Mouse (Mus musculus): ENCODE data around the gene Cacng3. TPM values are rescaled to one million over a fixed set of nuclear protein-coding genes. Genes with fewer than 3 reads are reported as not detected.

Cacng3 gene
- total and polyA plus RNA-seq, 3 experiments = not detected

DNA sequence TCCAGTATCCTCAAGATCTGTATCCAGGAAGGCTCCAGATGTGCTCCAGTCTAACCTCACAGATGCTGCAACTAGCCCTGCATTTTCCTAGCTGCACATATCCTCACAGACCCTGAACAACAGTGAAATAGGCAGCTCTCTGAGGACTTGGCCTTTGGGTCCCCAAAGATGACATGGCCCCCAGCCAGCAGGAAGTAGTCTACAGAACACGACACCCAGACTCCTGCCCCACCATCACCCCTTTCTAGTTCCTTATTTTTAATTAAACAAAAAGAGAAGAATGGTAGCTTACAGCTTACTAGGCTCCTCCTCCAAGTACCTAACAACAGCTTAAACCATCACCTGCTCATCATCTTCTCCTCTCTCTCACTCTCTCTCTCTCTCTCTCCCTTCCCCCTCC lies 143.4 kb downstream of the Cacng3 start:
- Histone ChIP-seq H3K9ac (ENCODE audit: insufficient read depth, low read depth) (no peak overlapping the region), H3K79me2 (replicated peaks; ENCODE audit: control insufficient read depth, extremely low read depth, insufficient read depth, poor library complexity, severe bottlenecking) (no peaks in the 10 kb centered on the region), H3K9me3 (replicated peaks; ENCODE audit: low read length) (no peaks in the 10 kb centered on the region), H3K27me3 (replicated peaks) (peaks cover 64% of the 10 kb centered on the region), H3K4me1 (ENCODE audit: control insufficient read depth in 1 of 2, insufficient read depth in 2 of 2) (no peaks in the 10 kb centered on the region), H3K27ac (ENCODE audit: insufficient read depth, low read depth) (no peak overlapping the region), H3K4me3 (replicated peaks in 1 of 3; ENCODE audit: low read depth in 2 of 3, low read length in 2 of 3, poor library complexity in 1 of 3) (no peak overlapping the region), H3K36me3 (replicated peaks in 1 of 2; ENCODE audit: control insufficient read depth in 1 of 2, insufficient read depth in 1 of 2, low read length in 1 of 2) (no peaks in the 10 kb centered on the region), H3K4me2 (ENCODE audit: insufficient read depth, low read depth, poor library complexity, severe bottlenecking) (no peak overlapping the region)
- dilution Hi-C loops (cut with MboI; ENCODE audit: extremely low pct_ligation_motif_present, extremely low pct_unique_long_range_greater_than_20kb, low sequenced_read_pairs) (no loop called here), in situ Hi-C loops (cut with MboI; ENCODE audit: low pct_ligation_motif_present, low pct_unique_long_range_greater_than_20kb, low sequenced_read_pairs) (no loop called here)
- DNase-seq (ENCODE audit: extremely low read depth) = no peak
- no peak for TF ChIP-seq JUND (conservative IDR thresholded peaks at IDR 0.05; ENCODE audit: low read depth, low read length)
- TF ChIP-seq TBP (conservative IDR thresholded peaks at IDR 0.05; ENCODE audit: low read depth, low read length) = no peak
- no peak for TF ChIP-seq ELF1 (IDR thresholded peaks at IDR 0.05; ENCODE audit: low read depth, low read length)
- no peak for TF ChIP-seq POLR2AphosphoS2 (IDR thresholded peaks at IDR 0.05; ENCODE audit: low read depth, low read length)
- no peak for TF ChIP-seq ZNF384 (IDR thresholded peaks at IDR 0.05; ENCODE audit: low read depth, low read length)
- no peak for TF ChIP-seq MAX (IDR thresholded peaks at IDR 0.05; ENCODE audit: low read length)
- TF ChIP-seq CHD1 (IDR thresholded peaks at IDR 0.05; ENCODE audit: low read depth, low read length) = no peak
- TF ChIP-seq ZMIZ1 (IDR thresholded peaks at IDR 0.05; ENCODE audit: low read depth, low read length) = no peak
- no peak for TF ChIP-seq EP300 (IDR thresholded peaks at IDR 0.05; ENCODE audit: low read length)
- TF ChIP-seq SIN3A (IDR thresholded peaks at IDR 0.05; ENCODE audit: low read length) = no peak
- TF ChIP-seq ZKSCAN1 (IDR thresholded peaks at IDR 0.05; ENCODE audit: borderline replicate concordance, low read depth, low read length) = no peak
- no peak for TF ChIP-seq JUN (IDR thresholded peaks at IDR 0.05; ENCODE audit: insufficient read depth, low read depth, low read length)
- no peak for TF ChIP-seq NELFE (IDR thresholded peaks at IDR 0.05; ENCODE audit: low read depth, low read length)
- no peak for TF ChIP-seq TCF12 (IDR thresholded peaks at IDR 0.05; ENCODE audit: low read depth, low read length)
- no peak for TF ChIP-seq UBTF (IDR thresholded peaks at IDR 0.05; ENCODE audit: low read depth, low read length)
- TF ChIP-seq E2F4 (IDR thresholded peaks at IDR 0.05; ENCODE audit: insufficient replicate concordance, low read depth, low read length) = no peak

DNA sequence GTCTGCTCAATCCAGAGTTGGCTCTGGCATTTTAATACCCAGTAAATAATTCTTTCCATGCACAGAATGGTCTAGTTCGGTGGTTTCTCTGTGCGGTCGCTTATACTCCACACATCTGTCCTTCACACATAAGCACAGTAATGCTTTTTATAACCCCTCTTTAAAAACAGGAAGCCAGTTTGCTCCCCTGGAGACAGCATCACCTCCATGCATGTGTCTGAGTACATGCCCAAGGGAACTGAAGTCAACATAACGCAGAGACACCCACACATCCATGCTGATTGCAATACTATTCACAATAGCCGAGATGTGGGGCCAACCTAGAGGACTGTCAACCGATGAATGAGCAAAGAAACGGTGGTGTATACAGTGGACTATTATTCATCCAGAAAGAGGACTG lies 147.3 kb downstream of the Cacng3 start:
- H3K27me3 ChIP-seq (replicated peaks) = peaks cover 88% of the 10 kb centered on the region
- H3K36me3 ChIP-seq (replicated peaks in 1 of 2; ENCODE audit: control insufficient read depth in 1 of 2, insufficient read depth in 1 of 2, low read length in 1 of 2) = no peaks in the 10 kb centered on the region
- dilution Hi-C loops (cut with MboI; ENCODE audit: extremely low pct_ligation_motif_present, extremely low pct_unique_long_range_greater_than_20kb, low sequenced_read_pairs) (no loop called here), in situ Hi-C loops (cut with MboI; ENCODE audit: low pct_ligation_motif_present, low pct_unique_long_range_greater_than_20kb, low sequenced_read_pairs) (no loop called here)
- no peak overlapping the region for H3K9ac ChIP-seq (ENCODE audit: insufficient read depth, low read depth)
- H3K4me2 ChIP-seq (ENCODE audit: insufficient read depth, low read depth, poor library complexity, severe bottlenecking) = no peak overlapping the region
- no peaks in the 10 kb centered on the region for H3K4me1 ChIP-seq (ENCODE audit: control insufficient read depth in 1 of 2, insufficient read depth in 2 of 2)
- no peak overlapping the region for H3K4me3 ChIP-seq (replicated peaks in 1 of 3; ENCODE audit: low read depth in 2 of 3, low read length in 2 of 3, poor library complexity in 1 of 3)
- no peak overlapping the region for H3K27ac ChIP-seq (ENCODE audit: insufficient read depth, low read depth)
- DNase-seq (ENCODE audit: extremely low read depth) = no peak
- no peaks in the 10 kb centered on the region for H3K79me2 ChIP-seq (replicated peaks; ENCODE audit: control insufficient read depth, extremely low read depth, insufficient read depth, poor library complexity, severe bottlenecking)
- no peaks in the 10 kb centered on the region for H3K9me3 ChIP-seq (replicated peaks; ENCODE audit: low read length)
- TF ChIP-seq EP300 (IDR thresholded peaks at IDR 0.05; ENCODE audit: low read length) = no peak
- no peak for TF ChIP-seq JUN (IDR thresholded peaks at IDR 0.05; ENCODE audit: insufficient read depth, low read depth, low read length)
- TF ChIP-seq E2F4 (IDR thresholded peaks at IDR 0.05; ENCODE audit: insufficient replicate concordance, low read depth, low read length) = no peak
- no peak for TF ChIP-seq MAFK (IDR thresholded peaks at IDR 0.05; ENCODE audit: insufficient replicate concordance, low read length)
- TF ChIP-seq MAZ (IDR thresholded peaks at IDR 0.05; ENCODE audit: low read depth, low read length) = no peak
- no peak for TF ChIP-seq MEF2A (IDR thresholded peaks at IDR 0.05; ENCODE audit: borderline replicate concordance, low read depth, low read length)
- no peak for TF ChIP-seq GABPA (IDR thresholded peaks at IDR 0.05; ENCODE audit: insufficient replicate concordance, low read depth, low read length)
- TF ChIP-seq ZKSCAN1 (IDR thresholded peaks at IDR 0.05; ENCODE audit: borderline replicate concordance, low read depth, low read length) = no peak
- TF ChIP-seq USF2 (conservative IDR thresholded peaks at IDR 0.05; ENCODE audit: low read depth, low read length) = no peak
- no peak for TF ChIP-seq MYC (IDR thresholded peaks at IDR 0.05; ENCODE audit: low read depth, low read length)
- TF ChIP-seq UBTF (IDR thresholded peaks at IDR 0.05; ENCODE audit: low read depth, low read length) = no peak
- no peak for TF ChIP-seq ELF1 (IDR thresholded peaks at IDR 0.05; ENCODE audit: low read depth, low read length)
- TF ChIP-seq PAX5 (IDR thresholded peaks at IDR 0.05; ENCODE audit: low read length) = no peak

All from CH12.LX (cell line).